Mouse (Mus musculus) layer of hippocampus, adult 9-11 months (tissue): ENCODE measurements around the gene Efnb3.

ENCODE experiments used
- DNase-seq: peaks from one replicate; pipeline ENCODE4 v3.0.0; 2022

Efnb3 gene

DNA sequence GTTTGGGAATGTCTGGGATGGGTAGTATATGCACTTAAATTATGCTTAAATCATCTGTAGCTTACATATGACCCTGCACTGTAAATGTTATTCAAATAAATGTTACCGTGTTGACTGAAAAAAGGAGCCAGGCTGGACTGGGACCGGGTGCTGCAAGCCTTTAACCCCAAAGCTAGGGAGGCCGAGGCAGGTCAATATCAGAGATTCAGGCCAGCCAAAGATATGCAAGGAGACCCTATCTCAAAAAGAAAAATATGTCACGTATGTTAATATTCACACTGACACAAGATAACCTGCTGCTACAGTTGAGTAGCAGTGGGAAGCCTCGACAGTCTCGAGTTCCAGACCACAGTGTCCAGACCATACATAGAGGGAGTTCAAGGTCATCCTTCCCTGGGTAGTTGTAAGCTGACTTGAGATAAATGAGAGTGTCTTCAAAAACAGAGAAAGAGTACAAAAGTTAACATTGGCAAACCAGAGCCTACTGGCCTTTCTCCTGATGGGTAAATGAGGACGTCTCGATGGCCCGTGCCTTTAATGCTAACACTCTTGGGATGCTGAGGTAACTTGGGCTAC is 22.3 kb upstream of the Efnb3 start:
- no peak for DNase-seq

DNA sequence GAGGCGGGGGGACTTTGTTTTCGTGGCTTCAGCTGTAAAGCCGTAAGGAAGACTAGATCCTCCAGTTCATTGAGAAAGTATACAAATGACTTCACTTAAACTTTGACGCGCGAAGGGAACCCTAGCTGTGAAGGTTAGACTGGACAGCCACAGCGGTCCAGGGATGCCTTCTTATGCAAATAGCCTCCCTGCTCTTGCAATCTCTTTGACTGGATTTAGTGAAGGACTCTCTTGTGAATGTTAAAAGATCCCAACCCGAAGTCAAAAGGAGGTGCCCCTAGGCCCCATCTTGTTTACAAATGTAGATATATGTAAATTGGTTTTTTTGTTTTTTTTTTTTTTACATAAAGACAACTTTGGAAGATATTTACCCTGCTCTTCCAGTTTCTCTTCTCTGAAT is 21.8 kb upstream of the Efnb3 start:
- no peak for DNase-seq

DNA sequence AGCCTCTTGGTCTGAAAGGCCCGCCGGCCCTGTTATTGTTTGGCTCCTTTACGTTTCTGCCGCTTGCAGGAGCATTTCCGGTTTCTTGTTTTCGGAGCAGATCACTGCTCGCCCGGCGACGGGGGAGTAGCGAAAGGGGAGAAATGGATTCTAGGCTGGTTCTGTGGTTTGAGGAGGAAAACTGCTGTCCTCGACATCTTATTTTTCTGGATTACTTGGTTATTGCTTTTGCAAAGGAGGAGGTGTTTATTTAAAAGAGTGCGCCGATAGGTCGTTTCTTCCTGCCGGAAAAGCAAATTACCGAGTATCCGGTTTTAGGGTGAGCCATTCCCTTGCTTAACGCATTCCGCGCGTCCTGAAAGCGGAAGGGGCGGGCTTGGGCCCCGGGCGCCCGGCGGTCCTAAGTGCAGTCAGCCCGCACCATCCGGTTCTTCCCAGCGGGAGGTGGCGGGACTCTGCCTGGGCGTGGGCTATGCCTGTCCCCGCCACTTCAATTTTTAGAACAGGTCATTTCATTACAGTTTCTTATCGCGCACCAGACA is 21.2 kb upstream of the Efnb3 start:
- peak; percentile 90 for DNase-seq

GRCm38 (mm10) chr11:69580572-69581146 is 20.7 kb upstream of the Efnb3 start:
- DNase-seq, result no peak

GRCm38 (mm10) chr11:69580091-69580514 is 20.1 kb upstream of the Efnb3 start, which contains the start of the genes Wrap53 and Trp53:
Gene Wrap53 (minus strand): TSS chr11:69580255.
Gene Trp53 (plus strand): TSS chr11:69580359.
- peak; percentile 94 for DNase-seq

DNA sequence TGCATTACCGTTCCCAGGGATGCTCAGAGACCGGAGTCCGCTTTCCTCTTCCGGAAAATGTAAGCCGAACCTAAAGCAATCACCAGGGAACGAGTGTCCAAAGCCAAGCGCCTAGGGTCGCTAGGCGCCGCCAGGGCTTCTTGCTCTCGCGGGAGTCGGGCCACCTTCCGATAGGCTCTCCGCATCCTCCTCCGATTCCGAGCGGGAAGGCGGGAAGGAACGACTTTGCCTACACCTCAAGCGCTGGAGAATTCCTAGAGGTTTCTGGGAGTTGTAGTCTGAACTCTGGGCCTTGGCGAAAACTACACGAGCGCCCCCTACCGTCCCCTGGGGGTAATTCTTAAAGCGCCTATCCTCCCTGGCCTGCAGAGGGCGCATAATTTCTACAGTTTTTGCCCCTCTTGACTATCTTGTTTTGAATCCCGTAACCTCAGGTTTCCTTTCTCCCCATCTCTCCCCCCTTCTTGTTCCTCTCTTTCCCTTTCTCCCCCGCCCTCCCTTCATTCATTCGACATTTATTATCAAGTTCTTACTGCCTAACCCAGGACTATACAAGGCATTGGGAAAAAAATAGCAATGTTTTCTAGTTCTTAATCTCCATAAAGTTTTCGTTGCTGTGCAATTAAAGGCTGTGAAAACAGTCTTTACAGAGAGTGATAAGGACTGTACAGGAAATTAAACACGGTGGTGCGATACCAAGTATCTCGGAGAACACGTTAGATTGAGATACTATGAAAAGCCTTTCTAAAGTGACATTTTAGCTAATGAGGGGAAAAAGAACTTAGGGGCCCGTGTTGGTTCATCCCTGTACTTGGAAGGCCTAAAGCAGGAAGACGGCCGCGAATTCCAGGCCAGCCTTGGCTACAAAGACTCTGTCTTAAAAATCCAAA is 19.4 kb upstream of the Efnb3 start:
- DNase-seq, result peak; percentile 97

- DNase-seq, result no peak
These were observed 18.3 kb upstream of the Efnb3 start for GRCm38 (mm10) chr11:69578301-69578700.

DNA sequence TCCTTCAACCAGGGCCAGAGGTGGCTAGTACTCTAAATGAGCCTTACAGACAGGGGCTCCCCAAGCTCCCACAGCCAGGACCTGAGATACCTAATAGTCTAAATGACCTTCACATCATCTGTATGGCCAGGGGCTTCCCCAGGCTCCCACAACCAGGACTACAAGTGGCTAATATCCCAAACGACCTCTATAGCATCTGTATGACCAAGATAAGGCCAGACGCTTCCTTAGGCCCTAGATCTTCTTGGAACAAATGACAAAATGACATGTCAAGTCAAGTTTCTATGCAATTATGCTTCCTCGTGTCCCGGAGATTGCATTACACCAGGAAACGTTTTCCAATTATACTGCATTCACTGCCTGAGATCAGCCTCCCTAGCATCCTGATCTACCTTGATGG is 16.3 kb upstream of the Efnb3 start:
- DNase-seq, result no peak

GRCm38 (mm10) chr11:69575220-69575619 is 15.2 kb upstream of the Efnb3 start:
- DNase-seq, result no peak

DNA sequence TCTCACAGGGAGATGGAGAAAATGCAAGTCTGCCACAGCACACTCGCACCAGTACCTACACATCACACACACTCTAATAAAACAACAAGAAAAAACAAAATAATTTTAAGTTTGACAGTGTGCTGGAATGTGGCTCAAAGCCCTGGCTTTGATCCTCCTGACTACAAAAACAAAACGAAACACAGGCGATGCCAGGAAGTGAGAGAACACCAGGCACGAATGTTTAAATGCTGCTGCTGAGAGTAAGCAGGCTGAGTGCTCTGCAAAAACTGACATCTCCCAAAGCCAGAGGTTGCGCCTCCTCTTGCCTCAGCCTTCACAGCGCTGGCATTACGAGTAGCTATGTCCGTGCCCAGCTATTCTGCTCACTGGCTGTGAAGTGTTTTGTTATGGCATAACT is 5.1 kb upstream of the Efnb3 start:
- no peak for DNase-seq

DNA sequence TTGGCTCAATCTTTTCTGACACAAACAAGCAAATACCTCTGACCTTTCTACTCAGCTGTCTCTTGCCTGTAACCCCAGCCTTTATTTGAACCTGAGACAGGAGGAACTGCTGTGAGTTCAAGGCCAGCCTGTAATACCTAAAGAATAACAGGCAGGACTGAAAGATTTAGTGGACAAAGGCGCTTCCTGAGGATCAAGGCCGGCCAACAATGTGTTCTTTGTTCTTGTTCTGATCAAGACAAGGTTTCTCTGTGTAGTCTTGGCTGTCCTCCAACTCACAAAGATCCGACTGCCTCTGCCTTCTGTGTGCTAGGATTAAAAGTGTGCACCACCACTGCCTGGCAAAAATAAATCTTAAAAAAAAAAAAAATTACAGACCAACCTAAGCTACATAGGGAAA is 4.4 kb upstream of the Efnb3 start:
- DNase-seq, result no peak

DNA sequence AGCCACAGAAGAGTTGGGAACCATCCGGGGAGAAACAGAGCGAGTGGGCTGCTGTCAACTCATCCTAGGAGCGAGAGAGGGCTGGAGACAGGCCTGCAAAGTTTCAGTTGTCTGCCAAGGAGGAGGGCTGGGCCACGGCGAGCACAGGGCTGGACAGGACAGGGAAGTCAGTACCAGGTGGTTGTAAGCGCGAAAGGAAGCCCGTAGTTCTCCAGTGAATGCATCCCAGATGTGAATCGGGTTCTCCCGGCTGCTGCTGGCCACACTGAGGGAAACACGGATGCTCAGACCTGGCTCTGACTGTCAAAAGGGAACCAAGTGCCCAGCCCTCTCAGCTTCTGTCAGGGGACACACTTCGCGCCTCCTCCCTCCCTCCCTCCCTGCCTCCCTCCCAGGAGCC is 3.4 kb upstream of the Efnb3 start:
- no peak for DNase-seq

DNA sequence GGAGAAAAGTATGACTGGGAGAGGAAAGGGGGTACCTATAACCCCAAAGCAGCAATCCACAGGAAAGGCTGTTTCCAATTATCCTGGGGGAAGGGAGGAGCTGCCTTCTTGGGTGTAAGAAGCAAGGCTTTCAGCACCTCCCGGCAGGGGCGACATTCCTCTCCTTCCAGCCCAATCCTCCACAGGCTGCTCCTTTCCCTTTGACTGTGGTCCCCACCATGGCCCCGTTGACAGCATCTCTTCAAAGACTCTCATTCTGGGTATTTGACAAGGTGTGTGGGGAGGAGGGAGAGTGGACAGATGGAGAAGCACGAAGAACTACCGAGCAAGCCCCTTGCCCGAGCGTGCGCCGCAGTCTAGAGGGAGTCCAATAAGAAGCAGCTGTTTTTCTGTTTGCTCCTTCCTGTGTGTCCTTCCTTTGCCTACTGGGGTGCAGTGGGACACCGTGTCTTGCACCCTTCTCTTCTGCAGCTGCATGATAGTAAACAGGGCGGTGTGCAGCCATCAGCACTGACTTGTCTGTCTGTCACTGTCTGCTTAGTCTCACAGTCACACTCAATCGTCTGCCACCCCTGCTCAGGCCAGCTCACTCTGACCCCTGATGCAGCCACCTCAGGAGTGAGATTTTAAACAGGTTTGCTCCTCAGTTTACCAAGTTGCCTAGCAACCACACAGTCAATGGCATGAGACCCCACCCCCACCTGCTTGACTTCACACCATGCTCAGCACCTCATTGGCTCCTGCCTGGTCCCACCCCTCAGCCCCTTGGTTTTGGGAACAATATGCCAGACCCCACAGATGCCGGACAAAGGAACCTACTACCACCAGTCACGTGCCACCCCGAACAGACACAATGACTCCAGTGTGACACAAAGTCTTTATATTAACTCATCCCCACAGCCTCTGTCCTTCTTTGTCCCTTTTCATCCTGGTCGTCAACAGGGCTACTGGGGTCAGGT is 1.2 kb upstream of the Efnb3 start:
- peak; percentile 86 for DNase-seq

- DNase-seq, result no peak
These were observed 822 bp downstream of the Efnb3 start for GRCm38 (mm10) chr11:69559183-69559582.

- DNase-seq, result no peak
These were observed 1.2 kb downstream of the Efnb3 start for GRCm38 (mm10) chr11:69558756-69559155.

- DNase-seq, result no peak
These were observed 2.5 kb downstream of the Efnb3 start for GRCm38 (mm10) chr11:69557381-69557958.

- no peak for DNase-seq
These were observed 5.4 kb downstream of the Efnb3 start for GRCm38 (mm10) chr11:69554539-69555140.

DNA sequence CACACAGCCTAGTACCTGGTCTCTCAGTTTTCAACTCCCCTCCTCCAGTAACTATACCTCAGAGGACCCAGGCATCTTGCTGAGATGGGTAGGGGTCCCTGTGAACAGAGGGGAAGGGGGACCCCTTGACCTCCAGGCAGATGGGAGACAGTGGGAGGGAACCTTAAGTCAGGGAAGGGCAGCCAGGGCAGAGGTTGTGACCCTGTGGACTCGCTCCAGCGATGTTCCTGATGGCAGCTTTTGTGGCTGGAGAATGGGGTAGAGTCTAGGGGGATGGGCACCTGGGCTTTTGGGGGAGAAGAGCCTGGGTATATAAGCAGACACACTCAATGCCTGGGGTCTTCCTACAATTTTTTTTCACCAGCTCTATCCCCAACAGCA is 6.7 kb downstream of the Efnb3 start:
- DNase-seq, result no peak

GRCm38 (mm10) chr11:69552622-69553340 is 7.2 kb downstream of the Efnb3 start:
- peak; percentile 85 for DNase-seq

DNA sequence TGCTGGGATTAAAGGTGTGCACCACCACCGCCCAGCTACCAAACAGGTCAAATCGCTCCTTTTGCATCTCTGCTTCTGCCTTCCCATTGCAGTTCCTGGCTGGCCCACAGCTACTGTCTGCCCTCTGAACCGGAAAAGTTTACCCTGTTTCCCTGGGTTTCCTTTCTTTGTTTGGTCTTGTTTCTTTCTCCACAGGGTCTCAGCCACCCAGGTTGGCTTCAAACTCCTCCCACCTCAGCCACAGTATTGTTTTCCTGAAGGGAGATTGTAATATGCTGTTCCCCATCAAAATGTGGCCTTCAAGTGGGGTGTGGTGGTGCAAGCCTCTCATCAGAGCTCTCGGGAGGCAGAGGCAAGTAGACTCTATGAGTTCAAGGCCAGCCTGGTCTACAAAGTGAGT is 8.7 kb downstream of the Efnb3 start:
- DNase-seq, result no peak

GRCm38 (mm10) chr11:69549060-69549656 is 10.8 kb downstream of the Efnb3 start, which contains the start of gene Dnah2:
Gene Dnah2 (minus strand): TSS chr11:69549110.
- no peak for DNase-seq
